Mouse (Mus musculus) induced T-regulatory cell, adult 2 months (primary cell): ENCODE measurements around the gene Wnt9b.
A peak's percentile ranks its signal among the peaks of the same experiment; 100 is the strongest.
"Not testable (repeated sequence)": the region's sequence is repeated elsewhere in the genome, so short reads cannot be mapped to it uniquely, and the experiment has no call there.

ENCODE experiments used
- DNase-seq: peaks from one replicate; pipeline ENCODE4 v3.0.0-alpha.2; 2012; ENCODE audit warnings: low read depth

Gene Wnt9b

DNA sequence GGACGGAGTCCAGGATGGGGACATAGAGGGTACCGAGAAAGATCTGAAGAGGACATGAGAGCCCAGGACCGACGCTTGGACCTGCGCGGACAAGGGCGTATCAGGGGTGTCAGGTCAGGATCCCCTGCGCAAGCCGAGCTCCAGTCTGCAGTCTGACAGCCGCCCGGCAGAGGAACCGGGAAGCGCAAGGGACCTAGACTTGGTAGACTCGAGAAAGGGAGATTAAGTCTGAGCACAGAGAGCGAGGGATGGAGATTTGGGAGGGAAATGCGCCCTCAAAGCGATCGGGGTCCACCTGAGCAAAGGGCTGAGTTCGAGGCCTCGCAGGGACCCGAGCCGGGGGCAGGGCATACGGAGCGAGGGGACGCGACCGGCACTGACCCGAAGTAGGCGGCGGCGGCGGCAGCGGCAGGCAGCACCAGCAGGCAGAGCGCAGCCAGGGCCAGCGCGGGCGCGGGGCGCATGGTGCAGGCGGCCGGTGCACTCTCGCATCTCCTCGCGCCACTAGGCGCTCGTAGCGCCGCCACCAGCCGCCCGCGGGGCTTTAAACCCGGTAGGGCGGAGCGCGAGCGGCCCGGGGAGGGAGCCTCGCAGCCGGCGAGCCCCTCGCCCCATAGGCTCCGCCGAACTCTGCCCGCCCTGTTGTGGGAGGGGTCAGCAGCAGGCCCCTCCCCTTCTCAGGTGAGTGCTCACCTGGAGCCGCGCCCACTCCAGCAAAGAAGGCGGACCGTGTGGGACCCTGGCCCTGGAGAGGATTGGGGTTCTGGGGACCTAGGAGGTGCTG, at the start of gene Wnt9b:
TSS of gene Wnt9b (minus strand) at position 516 of the 784 bp plus-strand sequence.
- DNase-seq: no peak

DNA sequence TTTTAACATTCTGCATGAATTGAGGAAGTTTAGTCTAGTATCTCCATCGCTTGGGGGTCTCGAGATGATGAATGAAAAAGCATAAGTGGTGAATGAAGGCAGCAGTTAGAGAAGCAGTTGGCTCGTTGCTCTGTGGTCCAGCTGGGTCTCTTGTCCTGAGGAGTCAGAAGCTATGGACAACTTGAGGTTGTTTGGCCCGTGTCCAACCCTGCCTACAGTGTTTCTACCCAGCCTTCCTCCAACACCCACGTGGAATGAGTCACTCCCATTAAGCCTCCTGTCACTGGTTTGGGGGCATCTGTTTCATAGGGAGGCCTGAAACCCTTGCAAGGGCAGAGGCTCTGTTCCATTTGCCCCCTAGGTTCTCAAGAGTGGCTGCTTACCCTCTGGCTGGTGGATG, 40.3 kb upstream of the Wnt9b start:
- DNase-seq: no peak

DNA sequence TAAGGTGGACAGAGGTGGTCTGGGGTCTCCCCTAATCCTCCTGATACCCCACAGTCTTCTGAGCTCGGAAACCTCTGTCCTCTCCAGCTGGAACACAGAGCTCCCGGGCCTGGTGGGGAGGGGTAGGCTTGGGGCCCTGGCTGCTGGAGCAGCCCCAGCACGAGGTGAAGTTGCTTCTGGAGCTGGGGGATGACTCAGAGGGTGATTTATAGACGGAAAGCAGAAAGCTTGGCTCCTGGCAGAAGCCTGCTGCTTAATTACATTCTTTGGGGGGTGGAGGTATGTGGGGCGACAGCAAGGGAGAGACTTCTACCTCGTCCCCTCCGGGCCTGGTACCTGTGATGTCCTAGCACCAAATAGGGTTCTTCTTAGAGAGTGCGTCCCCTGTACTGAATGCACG, 30.5 kb upstream of the Wnt9b start:
- no peak for DNase-seq

GRCm38 (mm10) chr11:103774228-103774530, 24.6 kb upstream of the Wnt9b start:
- DNase-seq: no peak

DNA sequence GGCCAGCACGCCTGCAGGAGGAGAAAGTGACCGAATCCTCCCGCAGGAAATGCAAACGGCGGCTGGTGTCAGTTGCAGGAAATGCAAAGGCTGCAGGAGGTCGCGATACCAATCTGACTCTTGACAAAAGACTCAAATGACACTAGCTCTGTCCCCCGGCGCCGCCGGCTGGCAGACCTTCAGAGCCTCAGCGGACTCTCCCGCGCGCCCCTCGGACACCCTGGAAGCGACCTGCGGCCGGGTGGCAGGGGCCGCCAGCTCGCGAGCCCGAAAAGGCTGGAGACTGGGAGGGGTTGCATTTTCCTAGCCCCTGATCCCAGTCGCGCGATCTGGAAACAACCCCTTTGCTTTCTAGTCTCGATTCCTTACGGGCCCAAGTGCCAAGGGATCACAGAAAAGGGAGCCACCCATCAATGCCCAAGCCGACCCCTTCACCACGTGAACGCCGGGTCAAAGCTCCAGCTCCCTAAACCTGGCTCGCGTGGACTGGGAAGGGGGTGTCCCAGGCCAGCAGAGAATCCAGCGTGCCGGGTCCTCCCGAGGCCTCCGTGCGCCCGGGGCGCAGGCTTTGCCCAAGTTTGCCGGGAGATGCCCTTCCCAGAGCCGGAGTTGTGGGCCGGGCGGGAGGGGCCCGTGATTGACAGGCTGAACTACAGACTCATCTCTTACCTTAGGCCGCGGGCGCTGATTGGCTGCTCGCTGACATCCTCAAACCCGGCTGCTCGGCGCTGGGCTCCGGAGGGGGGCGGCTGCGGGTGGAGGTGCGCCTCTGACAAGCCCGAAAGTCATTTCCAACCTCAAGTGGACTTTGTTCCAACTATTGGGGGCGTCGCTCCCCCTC, 24.0 kb upstream of the Wnt9b start, which contains the start of gene Wnt3:
TSS of gene Wnt3 (plus strand) at position 764 of the 841 bp plus-strand sequence.
- peak; percentile 66 for DNase-seq

DNA sequence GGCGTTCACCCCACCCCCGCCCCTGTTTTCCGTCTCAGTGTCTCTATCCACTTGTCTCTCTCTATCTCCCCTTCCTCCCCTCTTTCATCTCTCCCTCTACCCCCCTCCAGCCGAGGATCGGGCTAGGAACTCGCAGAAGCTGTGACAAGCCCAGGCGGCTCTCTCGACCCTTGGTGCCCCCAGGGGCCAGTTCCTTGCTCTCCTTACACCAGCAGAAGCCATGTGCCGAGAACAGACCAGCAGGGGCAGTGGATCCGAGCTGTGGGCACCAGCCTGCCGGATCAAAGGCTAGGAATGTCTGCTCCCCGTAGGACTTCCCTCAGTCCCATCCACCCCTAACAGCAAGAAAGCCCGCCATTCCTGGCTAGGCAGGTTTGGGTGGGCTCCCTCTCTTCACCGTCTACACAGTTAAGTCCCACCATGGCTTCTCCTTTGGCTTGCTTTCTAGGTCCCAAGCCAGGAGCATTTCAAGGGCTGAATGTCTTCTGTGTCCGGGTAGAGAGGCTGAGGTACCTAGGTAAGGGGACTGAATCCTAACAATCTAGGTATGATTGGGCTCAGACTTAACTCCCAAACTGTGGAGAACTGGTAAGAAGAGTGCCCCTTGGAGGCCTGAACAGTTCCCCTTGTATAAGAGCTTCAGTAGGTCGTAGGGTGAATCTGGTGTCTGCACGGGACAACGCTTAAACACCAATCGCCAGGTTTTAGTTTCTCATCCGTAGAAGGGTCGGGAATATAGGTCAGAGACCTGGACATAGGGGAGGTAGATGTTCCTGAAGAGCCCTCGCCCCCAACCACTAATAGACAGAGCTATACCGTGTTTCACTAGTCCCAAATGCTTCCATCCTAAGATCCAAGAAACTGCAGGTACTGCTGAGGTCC, 23.1 kb upstream of the Wnt9b start:
- DNase-seq: peak; percentile 27

DNA sequence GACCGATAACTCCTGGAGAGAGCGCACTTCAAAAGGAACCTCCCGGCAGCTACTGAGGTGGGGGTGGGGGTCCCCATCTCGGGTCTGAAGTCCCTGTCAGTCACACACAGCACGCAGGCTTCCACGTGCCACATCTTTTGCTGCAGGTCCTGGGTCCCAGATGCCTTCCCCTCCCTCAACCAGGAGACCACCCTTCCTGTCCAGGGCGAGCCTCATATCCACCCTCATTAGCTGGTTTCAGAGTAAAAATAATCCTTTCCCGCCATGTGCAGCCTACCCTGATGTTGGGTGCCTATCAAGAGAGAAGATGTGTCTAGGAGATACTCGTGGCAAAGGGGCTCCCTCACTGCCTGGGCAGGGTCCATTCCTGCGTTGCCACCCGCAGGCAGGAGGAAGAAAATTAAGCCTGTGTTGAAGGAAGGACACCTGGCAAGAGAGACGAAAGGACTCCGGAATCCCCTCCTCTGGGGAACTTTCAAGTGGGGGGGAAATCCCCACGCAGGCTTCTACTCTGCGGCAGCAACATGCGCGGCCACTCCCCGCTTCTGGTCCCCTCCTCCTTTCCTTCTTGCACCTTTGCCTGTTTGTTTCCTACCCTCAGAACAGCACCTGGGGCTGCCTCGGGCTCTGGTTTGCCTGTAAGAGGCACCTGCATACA, 21.7 kb upstream of the Wnt9b start:
- DNase-seq: peak; percentile 73

GRCm38 (mm10) chr11:103765556-103766011, 16.0 kb upstream of the Wnt9b start:
- no peak for DNase-seq

- DNase-seq: no peak
These were observed 15.0 kb upstream of the Wnt9b start for GRCm38 (mm10) chr11:103764601-103765000.

DNA sequence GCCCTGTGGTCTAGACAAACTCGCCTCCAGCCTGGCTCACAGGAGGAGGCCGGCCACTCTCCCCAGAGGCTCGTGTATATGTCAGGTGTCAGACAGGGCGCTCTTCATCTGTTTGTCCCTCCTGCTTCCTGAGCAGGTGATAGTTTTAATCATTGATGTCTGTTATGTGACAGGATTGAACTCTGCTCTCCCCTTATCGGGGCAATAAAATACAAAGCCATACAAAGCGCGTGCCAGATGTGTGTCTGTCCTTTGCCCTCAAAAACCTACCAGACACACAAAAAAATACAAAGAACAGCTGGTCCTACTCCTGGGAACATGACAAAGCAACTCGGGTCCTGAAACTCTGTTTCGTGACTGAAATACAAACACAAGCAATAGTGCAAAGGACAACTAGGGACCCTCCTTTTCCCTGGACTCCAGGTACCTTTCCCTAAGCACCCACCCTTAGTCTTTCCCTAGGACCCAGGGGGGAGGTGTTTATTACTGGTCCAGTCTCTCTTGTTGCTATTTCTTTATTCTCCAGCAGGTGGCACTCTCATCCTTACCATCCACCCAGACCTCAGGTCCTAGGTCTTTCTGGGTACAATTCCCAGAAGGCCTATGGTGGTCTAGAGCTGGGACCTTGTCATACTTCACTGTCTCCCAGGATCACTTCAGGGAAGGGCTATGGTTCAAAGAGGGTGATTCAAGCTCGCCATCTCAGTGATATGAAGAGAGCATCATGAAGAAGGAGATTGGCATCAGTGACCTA, 14.0 kb upstream of the Wnt9b start:
- peak; percentile 78 for DNase-seq

GRCm38 (mm10) chr11:103760891-103761290, 11.3 kb upstream of the Wnt9b start:
- not testable (repeated sequence) for DNase-seq

GRCm38 (mm10) chr11:103760101-103760500, 10.5 kb upstream of the Wnt9b start:
- DNase-seq: no peak

DNA sequence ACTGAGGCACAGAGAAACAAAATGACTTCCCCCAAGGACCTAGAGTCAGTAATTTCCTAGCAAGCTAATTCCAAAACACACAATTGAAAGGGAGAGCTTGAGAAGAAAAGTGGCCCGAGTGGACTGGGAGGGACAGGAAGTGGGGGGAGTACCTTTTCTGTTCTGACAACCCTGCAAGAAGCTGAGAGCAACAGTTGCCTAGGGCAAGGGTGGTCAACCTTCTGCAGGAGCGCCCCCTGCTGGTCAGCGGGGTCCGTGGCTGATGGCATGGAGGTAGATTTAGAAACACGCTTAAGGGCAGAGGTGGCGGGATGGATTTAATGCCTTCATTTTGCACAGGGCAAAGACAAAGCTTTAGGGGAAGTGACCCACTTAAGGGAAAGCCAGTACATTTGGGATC, 9.1 kb upstream of the Wnt9b start:
- peak; percentile 72 for DNase-seq

DNA sequence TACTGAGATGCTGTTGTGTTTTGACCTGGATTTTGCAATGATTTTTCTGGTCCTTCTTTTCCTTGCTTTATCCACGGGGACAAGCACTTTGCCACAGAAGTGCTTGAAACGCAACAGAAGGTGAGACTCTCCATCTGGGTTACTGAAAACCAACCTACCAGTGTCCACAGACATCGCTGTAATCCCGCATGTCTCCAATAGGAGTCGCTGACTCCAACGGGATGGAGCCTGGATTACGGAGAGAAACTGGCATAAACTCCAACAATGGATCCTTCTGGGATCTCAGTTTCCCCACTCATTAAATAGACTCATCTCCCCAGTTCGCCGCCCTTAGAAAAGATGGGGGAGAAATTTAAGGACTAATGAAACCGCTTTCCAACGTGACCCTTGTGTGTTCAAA, 8.4 kb upstream of the Wnt9b start:
- DNase-seq: peak; percentile 30

GRCm38 (mm10) chr11:103750612-103751011, 991 bp upstream of the Wnt9b start:
- DNase-seq: no peak

DNA sequence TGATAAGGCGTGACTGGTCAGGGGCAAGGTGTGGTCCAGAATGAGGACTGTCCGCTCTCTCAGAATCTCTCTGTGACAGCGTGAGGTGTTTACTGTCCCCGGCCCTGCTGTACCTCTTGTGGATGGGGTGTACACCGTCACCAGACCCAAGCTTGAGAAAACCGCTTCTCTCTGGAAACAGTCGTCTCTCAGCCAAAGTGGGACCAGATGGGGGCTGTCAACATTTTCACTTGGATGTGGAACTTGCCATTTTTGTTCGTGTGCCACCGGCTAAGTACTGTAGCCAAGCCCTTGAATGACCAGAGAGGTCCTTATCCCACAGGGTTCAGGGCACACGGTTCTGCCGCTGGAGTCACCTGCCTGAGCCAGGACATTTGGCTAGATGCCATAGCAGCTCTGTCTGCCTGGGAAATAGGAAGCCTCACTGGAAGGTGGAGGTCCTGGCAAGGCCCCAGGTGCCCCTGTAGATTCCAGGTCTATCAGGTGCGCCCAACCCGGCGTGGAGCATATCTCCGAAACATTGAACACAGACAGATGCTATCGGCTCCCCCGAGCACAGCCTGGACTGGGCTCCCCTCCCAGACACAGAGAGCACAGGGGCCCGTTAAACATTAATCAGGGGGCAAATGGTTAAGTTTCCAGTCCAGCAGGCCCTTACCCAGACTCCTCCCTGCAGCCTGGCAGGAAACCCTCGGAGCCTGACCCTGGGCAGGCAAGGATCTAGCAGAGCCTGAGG, 14.4 kb downstream of the Wnt9b start:
- DNase-seq: no peak

GRCm38 (mm10) chr11:103734411-103735045, 15.1 kb downstream of the Wnt9b start:
- DNase-seq: no peak

GRCm38 (mm10) chr11:103733961-103734360, 15.7 kb downstream of the Wnt9b start:
- no peak for DNase-seq

DNA sequence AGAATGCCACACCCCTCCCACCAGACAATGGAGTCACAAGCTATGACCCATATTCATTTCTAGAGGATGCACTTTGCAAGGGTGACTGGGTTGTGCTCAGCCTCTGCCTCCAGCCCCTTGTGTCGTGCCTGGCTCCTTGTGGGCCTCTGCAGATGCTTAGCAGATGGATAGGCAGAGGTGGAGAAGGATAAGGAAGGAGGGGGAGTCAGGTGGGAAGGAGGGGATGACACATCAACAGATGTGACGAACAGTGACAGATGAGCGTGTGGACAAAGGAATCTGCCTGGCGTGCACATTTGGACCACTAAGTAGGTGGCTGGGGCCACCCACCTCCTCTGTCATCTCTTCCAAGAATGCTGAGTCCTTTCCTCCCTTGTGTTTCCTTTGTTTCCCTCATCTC, 16.6 kb downstream of the Wnt9b start:
- no peak for DNase-seq

GRCm38 (mm10) chr11:103732306-103732705, 17.3 kb downstream of the Wnt9b start:
- DNase-seq: no peak
